8 mouse cellular contexts compared by ENCODE assay signal in the genomic region with DNA sequence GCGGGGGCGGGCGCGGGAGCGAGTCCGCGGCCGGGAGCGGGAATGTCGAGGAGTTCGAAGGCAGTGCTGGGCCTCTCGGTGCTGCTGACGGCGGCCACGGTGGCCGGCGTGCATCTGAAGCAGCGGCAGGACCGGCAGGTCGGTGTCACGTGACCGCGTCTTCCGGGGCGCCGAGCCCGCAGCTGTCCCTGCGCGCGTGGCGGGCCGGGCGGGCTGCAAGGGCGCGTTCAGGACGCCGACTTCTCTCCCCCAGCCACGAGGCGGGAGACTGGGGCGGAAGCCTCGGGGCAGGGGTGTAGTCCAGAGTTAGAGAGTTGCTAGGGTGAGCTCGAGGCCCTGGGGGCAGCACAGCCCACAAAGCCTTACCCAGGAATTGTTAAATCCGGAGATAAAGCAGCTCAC. TPM values are rescaled to one million over a fixed set of nuclear protein-coding genes. Genes with fewer than 3 reads are reported as not detected.
A peak's percentile ranks its signal among the peaks of the same experiment; 100 is the strongest.
DNase-seq lines count a peak whose midpoint lies in the region; ATAC-seq and TF ChIP-seq lines count a peak whose summit lies in the region.

No protein-coding gene starts in this region.

- H3K9ac ChIP-seq in ES-Bruce4 (ENCODE audit: low read depth, poor library complexity, severe bottlenecking): peak overlapping the region; percentile 92
- peak overlapping the region; percentile 94 for H3K9ac ChIP-seq in heart, embryonic 16.5 days (ENCODE audit: low read length)

- WGBS in heart, embryonic 16.5 days: under 1% methylated on average over 43 of the region's 43 CpGs
- WGBS in thymus, adult 2 months: under 1% methylated on average over 40 of the region's 43 CpGs

- H3K9me3 ChIP-seq in ES-Bruce4 (replicated peaks; ENCODE audit: control insufficient read depth, insufficient read depth, low read length, poor library complexity, severe bottlenecking): no peaks in the 10 kb centered on the region
- no peaks in the 10 kb centered on the region for H3K9me3 ChIP-seq in heart, embryonic 16.5 days (replicated peaks; ENCODE audit: control insufficient read depth, low read length)
- H3K9me3 ChIP-seq in megakaryocyte, embryonic 14.5 days: no peaks in the 10 kb centered on the region

- H3K36me3 ChIP-seq in ES-Bruce4 (ENCODE audit: control insufficient read depth, insufficient read depth, low read length, poor library complexity, severe bottlenecking): peaks cover 8% of the 10 kb centered on the region
- peaks cover 12% of the 10 kb centered on the region for H3K36me3 ChIP-seq in heart, embryonic 16.5 days (ENCODE audit: control insufficient read depth, insufficient read depth)
- peaks cover 17% of the 10 kb centered on the region for H3K36me3 ChIP-seq in megakaryocyte, embryonic 14.5 days (replicated peaks; ENCODE audit: low read length)
- peaks cover 10% of the 10 kb centered on the region; the same call in 1 of the 2 replicates for H3K36me3 ChIP-seq in thymus, adult 2 months (ENCODE audit: control insufficient read depth, insufficient read depth, low read length)

- peak; percentile 86 for ATAC-seq in heart, embryonic 16.5 days (replicated peaks; ENCODE audit: extremely low read depth, insufficient read depth, low FRiP score)

- H3K27ac ChIP-seq in layer of hippocampus, adult 2 months: peak overlapping the region; percentile 97
- H3K27ac ChIP-seq in ES-Bruce4 (ENCODE audit: insufficient read depth, low read length): peak overlapping the region; percentile 90
- peak overlapping the region; percentile 97 for H3K27ac ChIP-seq in heart, embryonic 16.5 days (ENCODE audit: low read length)
- peak overlapping the region; percentile 44; the same call in 1 of the 2 replicates for H3K27ac ChIP-seq in thymus, adult 2 months (ENCODE audit: control insufficient read depth, insufficient read depth, low read length)

- H3K27me3 ChIP-seq in ES-Bruce4 (ENCODE audit: control insufficient read depth, insufficient read depth, low read length, poor library complexity, severe bottlenecking): no peaks in the 10 kb centered on the region
- no peaks in the 10 kb centered on the region for H3K27me3 ChIP-seq in heart, embryonic 16.5 days (ENCODE audit: control insufficient read depth, insufficient read depth, low read length)
- no peaks in the 10 kb centered on the region for H3K27me3 ChIP-seq in megakaryocyte, embryonic 14.5 days (replicated peaks)
- no peaks in the 10 kb centered on the region for H3K27me3 ChIP-seq in thymus, adult 2 months (ENCODE audit: control insufficient read depth, insufficient read depth, low read length)

- TF ChIP-seq EP300 in ES-Bruce4 (IDR thresholded peaks at IDR 0.05; ENCODE audit: insufficient read depth, low read depth, low read length): peak; percentile 58; the same call in 1 of the 2 replicates

- H3K4me1 ChIP-seq in ES-Bruce4 (ENCODE audit: control insufficient read depth, insufficient read depth, low read length): no peaks in the 10 kb centered on the region
- H3K4me1 ChIP-seq in heart, embryonic 16.5 days (ENCODE audit: control insufficient read depth, insufficient read depth, low read length): peaks cover 13% of the 10 kb centered on the region
- peaks cover 18% of the 10 kb centered on the region for H3K4me1 ChIP-seq in megakaryocyte, embryonic 14.5 days
- H3K4me1 ChIP-seq in thymus, adult 2 months (replicated peaks; ENCODE audit: control insufficient read depth, insufficient read depth, low read length): peaks cover 2% of the 10 kb centered on the region

- no peak for TF ChIP-seq CTCF in layer of hippocampus, adult 2 months (conservative IDR thresholded peaks at IDR 0.05)
- no peak for TF ChIP-seq CTCF in ES-Bruce4 (IDR thresholded peaks at IDR 0.05; ENCODE audit: low read depth, low read length)
- TF ChIP-seq CTCF in thymus, adult 2 months (IDR thresholded peaks at IDR 0.05; ENCODE audit: borderline replicate concordance, control insufficient read depth, extremely low read depth, insufficient read depth, low read length, poor library complexity): 0 out of 2 replicates have a peak, but pooled peaks have one; percentile 1

- H3K4me2 ChIP-seq in heart, embryonic 16.5 days (ENCODE audit: low read depth, low read length): peak overlapping the region; percentile 86

- no peak for DNase-seq in layer of hippocampus, adult 2 months (ENCODE audit: low spot score in 2 of 2)
- DNase-seq in layer of hippocampus, postnatal 10 days (ENCODE audit: low spot score in 2 of 2): no peak
- peak; percentile 40 for DNase-seq in c-Kit-positive CD71-positive TER-119-negative erythroid progenitor cells, embryonic 14.5 days (ENCODE audit: low read depth)
- DNase-seq in thymus, adult 2 months: peak; percentile 84
- no peak for DNase-seq in right cerebral cortex, postnatal 36 days (ENCODE audit: low spot score in 2 of 2)

- peak overlapping the region; percentile 67 for H3K4me3 ChIP-seq in layer of hippocampus, adult 2 months
- peak overlapping the region; percentile 100 for H3K4me3 ChIP-seq in ES-Bruce4 (ENCODE audit: low read depth, low read length)
- peak overlapping the region; percentile 88 for H3K4me3 ChIP-seq in heart, embryonic 16.5 days (ENCODE audit: low read length)
- peak overlapping the region; percentile 99 for H3K4me3 ChIP-seq in megakaryocyte, embryonic 14.5 days (replicated peaks)
- peak overlapping the region; percentile 86 for H3K4me3 ChIP-seq in thymus, adult 2 months (ENCODE audit: control insufficient read depth, insufficient read depth, low read length)

- no peak for TF ChIP-seq POLR2A in ES-Bruce4 (IDR thresholded peaks at IDR 0.05; ENCODE audit: insufficient read depth, low read length)
- TF ChIP-seq POLR2A in thymus, adult 2 months (IDR thresholded peaks at IDR 0.05; ENCODE audit: control insufficient read depth, extremely low read depth, insufficient read depth, low read length, poor library complexity): peak; percentile 76

RNA-seq across cellular contexts. Expression of a gene that starts 0.2 kb away (rescaled TPM):
- 1 to 10 TPM; 7.7 to 7.9 TPM for total RNA-seq in layer of hippocampus, adult 2 months (2021)
- total RNA-seq in layer of hippocampus, postnatal 10 days (2021): 1 to 10 TPM; 5.4 to 7.9 TPM
- polyA plus RNA-seq in ES-Bruce4 (2011; ENCODE audit: insufficient read depth, insufficient read length, low read depth, missing spikeins): 8.6 and 9.1 TPM in 2 replicates
- polyA plus RNA-seq in heart, embryonic 16.5 days (2015; fragmentation: Nextera tagmentation; extraction: Ambion mirVana): 2.9 and 3.9 TPM in 2 replicates
- polyA plus RNA-seq in megakaryocyte, embryonic 14.5 days (2012; ENCODE audit: insufficient read depth, low replicate concordance): not detected in 2 replicates
- not detected in 2 replicates for polyA plus RNA-seq in thymus, adult 2 months (2012; rRNA removed)

RNA-seq across cellular contexts. Expression of a gene that starts 0.2 kb away (rescaled TPM):
- 10 to 100 TPM; 31.4 to 32.7 TPM for total RNA-seq in layer of hippocampus, adult 2 months (2021)
- total RNA-seq in layer of hippocampus, postnatal 10 days (2021): 10 to 100 TPM; 26.5 to 29.3 TPM
- polyA plus RNA-seq in ES-Bruce4 (2011; ENCODE audit: insufficient read depth, insufficient read length, low read depth, missing spikeins): 40.4 and 42.9 TPM in 2 replicates
- polyA plus RNA-seq in heart, embryonic 16.5 days (2015; fragmentation: Nextera tagmentation; extraction: Ambion mirVana): 27.2 and 28.0 TPM in 2 replicates
- polyA plus RNA-seq in megakaryocyte, embryonic 14.5 days (2012; ENCODE audit: insufficient read depth, low replicate concordance): 2.8 and 5.0 TPM in 2 replicates
- polyA plus RNA-seq in thymus, adult 2 months (2012; rRNA removed): 30.2 and 34.8 TPM in 2 replicates

RNA-seq across cellular contexts. Expression of a gene that starts 37.1 kb away (rescaled TPM):
- 1 to 10 TPM; 1.1 TPM for total RNA-seq in layer of hippocampus, adult 2 months (2021)
- 1 to 10 TPM; 1.5 to 2.1 TPM for total RNA-seq in layer of hippocampus, postnatal 10 days (2021)
- polyA plus RNA-seq in ES-Bruce4 (2011; ENCODE audit: insufficient read depth, insufficient read length, low read depth, missing spikeins): 10.6 and 11.1 TPM in 2 replicates
- polyA plus RNA-seq in heart, embryonic 16.5 days (2015; fragmentation: Nextera tagmentation; extraction: Ambion mirVana): 0.14 and 0.76 TPM in 2 replicates
- not detected in 2 replicates for polyA plus RNA-seq in megakaryocyte, embryonic 14.5 days (2012; ENCODE audit: insufficient read depth, low replicate concordance)
- 0.71 and 0.93 TPM in 2 replicates for polyA plus RNA-seq in thymus, adult 2 months (2012; rRNA removed)

Comparison
In these comparisons a context has a peak if more than half of its experiments do, and no peak if none do; other contexts are left out.
1. DNase-seq: peak in c-Kit-positive CD71-positive TER-119-negative erythroid progenitor cells, embryonic 14.5 days (single experiment) and thymus, adult 2 months (single experiment); none in layer of hippocampus, adult 2 months (0 of 2), layer of hippocampus, postnatal 10 days (0 of 2) and right cerebral cortex, postnatal 36 days (0 of 2).
2. H3K27ac ChIP-seq: peak in every context shown above with its lines; median percentile 97 in layer of hippocampus, adult 2 months; 97 in heart, embryonic 16.5 days; 90 in ES-Bruce4; 44 in thymus, adult 2 months.
3. Peak in every context shown above with its lines, with median percentiles within 50 percentile points of each other: H3K4me3 ChIP-seq.